Mouse (Mus musculus): ENCODE measurements at regions not wholly inside any gene's neighbourhood (a gene's known extent, or its start where the extent isn't known, plus 50 kb on each side); places are given as distances from the start of the nearest gene placed in this dataset.

DNA sequence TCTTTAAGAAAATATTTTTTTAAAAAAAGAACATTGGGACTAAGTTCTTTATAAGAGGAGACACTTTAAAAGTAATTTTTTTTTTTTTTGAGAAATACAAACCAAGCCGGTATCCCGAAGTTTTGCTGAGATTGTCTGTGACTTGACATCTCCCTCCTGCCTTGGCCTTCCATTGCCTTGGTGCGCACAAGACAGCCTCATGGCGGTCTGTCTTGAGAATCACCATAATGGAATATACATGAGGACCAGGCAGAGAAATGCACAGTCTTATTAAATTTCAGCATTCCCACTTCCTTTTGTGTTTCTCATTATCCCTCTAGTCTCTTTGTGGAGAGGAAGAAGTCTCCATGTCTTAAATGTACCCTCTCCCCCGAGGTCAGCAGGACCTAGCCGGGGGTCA lies 244.7 kb upstream of the Tsc22d2 start:
- TF ChIP-seq ZC3H11A (IDR thresholded peaks at IDR 0.05; ENCODE audit: low read depth, low read length) (no peak), MXI1 (IDR thresholded peaks at IDR 0.05; ENCODE audit: low read depth, low read length) (no peak), SIN3A (IDR thresholded peaks at IDR 0.05; ENCODE audit: low read length) (no peak), SMC3 (IDR thresholded peaks at IDR 0.05; ENCODE audit: low read depth, low read length) (no peak), MEF2A (IDR thresholded peaks at IDR 0.05; ENCODE audit: extremely low read depth, insufficient replicate concordance, low read depth, low read length, poor library complexity, severe bottlenecking) (no peak), MYC (IDR thresholded peaks at IDR 0.05; ENCODE audit: low read depth, low read length) (no peak), CHD1 (IDR thresholded peaks at IDR 0.05; ENCODE audit: low read depth, low read length) (no peak), TBP (IDR thresholded peaks at IDR 0.05; ENCODE audit: low read depth, low read length) (no peak), POLR2AphosphoS2 (IDR thresholded peaks at IDR 0.05; ENCODE audit: low read length) (no peak), HCFC1 (IDR thresholded peaks at IDR 0.05; ENCODE audit: low read depth, low read length) (no peak), GATA1 (IDR thresholded peaks at IDR 0.05; ENCODE audit: low read depth, low read length) (no peak), CHD2 (IDR thresholded peaks at IDR 0.05; ENCODE audit: low read length) (no peak), MAZ (IDR thresholded peaks at IDR 0.05; ENCODE audit: low read depth, low read length) (no peak), TAL1 (IDR thresholded peaks at IDR 0.05; ENCODE audit: low read length) (no peak), POLR2AphosphoS5 (IDR thresholded peaks at IDR 0.05; ENCODE audit: borderline replicate concordance, low read depth, low read length) (no peak), E2F4 (IDR thresholded peaks at IDR 0.05; ENCODE audit: borderline replicate concordance, low read depth, low read length) (no peak)
- no peak overlapping the region for H3K9ac ChIP-seq (ENCODE audit: control insufficient read depth, low read depth, low read length, poor library complexity, severe bottlenecking)
- H3K27me3 ChIP-seq (ENCODE audit: control insufficient read depth in 1 of 2, insufficient read depth in 2 of 2, low read length in 2 of 2) = peaks cover 0 to 3% of the 10 kb centered on the region in 2 experiments; a peak in 3 of 4 replicates
- H3K79me2 ChIP-seq (ENCODE audit: control insufficient read depth, insufficient read depth, low read length, poor library complexity) = no peaks in the 10 kb centered on the region
- DNase-seq (ENCODE audit: low read depth, low spot score) = no peak
- H3K9me3 ChIP-seq (replicated peaks; ENCODE audit: insufficient read depth, low read length) = no peaks in the 10 kb centered on the region
- H3K36me3 ChIP-seq (ENCODE audit: control insufficient read depth in 1 of 2, insufficient read depth in 2 of 2, low read length in 2 of 2) = no peaks in the 10 kb centered on the region
- no peak overlapping the region for H3K4me3 ChIP-seq (ENCODE audit: control insufficient read depth in 1 of 2, insufficient read depth in 1 of 2, low read depth in 2 of 2, low read length in 2 of 2)
- no peaks in the 10 kb centered on the region for H3K4me1 ChIP-seq (ENCODE audit: control insufficient read depth in 1 of 2, insufficient read depth in 2 of 2, low read length in 2 of 2)
- no peak overlapping the region for H3K27ac ChIP-seq (ENCODE audit: control insufficient read depth, low read depth, low read length)

DNA sequence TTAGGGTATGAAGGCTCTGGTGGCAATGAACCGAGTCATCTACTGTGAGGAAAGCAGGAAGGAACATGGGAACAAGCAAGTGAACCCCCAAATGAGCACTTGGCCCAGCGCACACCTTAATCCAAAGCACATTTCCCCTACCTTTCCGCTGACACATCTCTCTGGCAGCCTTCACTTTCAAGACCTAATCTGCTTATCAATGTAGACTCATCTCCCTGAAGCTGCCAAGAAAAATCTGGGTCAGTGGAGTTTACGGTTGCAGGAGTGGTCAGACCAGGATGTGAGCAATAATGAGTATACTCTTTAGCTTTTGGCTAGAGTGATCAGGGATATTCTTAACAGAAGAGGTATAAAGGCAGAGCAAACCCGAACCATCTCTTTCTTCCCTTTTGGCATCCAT lies 242.4 kb upstream of the Tsc22d2 start:
- TF ChIP-seq CTCF (IDR thresholded peaks at IDR 0.05 in 2 of 3, conservative IDR thresholded peaks at IDR 0.05 in 1 of 3; ENCODE audit: control insufficient read depth in 1 of 3, insufficient read depth in 1 of 3, low read depth in 2 of 3, low read length in 3 of 3, poor library complexity in 1 of 3, severe bottlenecking in 1 of 3) = no peak
- TF ChIP-seq POLR2A (IDR thresholded peaks at IDR 0.05; ENCODE audit: control insufficient read depth in 1 of 2, insufficient read depth in 1 of 2, low read depth in 1 of 2, low read length in 2 of 2, poor library complexity in 1 of 2) = no peak
- no peak for TF ChIP-seq USF1 (IDR thresholded peaks at IDR 0.05; ENCODE audit: low read depth, low read length)
- TF ChIP-seq MAX (IDR thresholded peaks at IDR 0.05; ENCODE audit: low read length) = no peak
- no peaks in the 10 kb centered on the region for H3K36me3 ChIP-seq (ENCODE audit: control insufficient read depth in 1 of 2, insufficient read depth in 2 of 2, low read length in 2 of 2)
- DNase-seq (ENCODE audit: low read depth, low spot score) = no peak
- H3K79me2 ChIP-seq (ENCODE audit: control insufficient read depth, insufficient read depth, low read length, poor library complexity) = no peaks in the 10 kb centered on the region
- no peaks in the 10 kb centered on the region for H3K9me3 ChIP-seq (replicated peaks; ENCODE audit: insufficient read depth, low read length)
- peaks cover 0 to 3% of the 10 kb centered on the region in 2 experiments; a peak in 3 of 4 replicates for H3K27me3 ChIP-seq (ENCODE audit: control insufficient read depth in 1 of 2, insufficient read depth in 2 of 2, low read length in 2 of 2)
- H3K9ac ChIP-seq (ENCODE audit: control insufficient read depth, low read depth, low read length, poor library complexity, severe bottlenecking) = no peak overlapping the region
- H3K4me3 ChIP-seq (ENCODE audit: control insufficient read depth in 1 of 2, insufficient read depth in 1 of 2, low read depth in 2 of 2, low read length in 2 of 2) = no peak overlapping the region
- H3K4me1 ChIP-seq (ENCODE audit: control insufficient read depth in 1 of 2, insufficient read depth in 2 of 2, low read length in 2 of 2) = no peaks in the 10 kb centered on the region
- H3K27ac ChIP-seq (ENCODE audit: control insufficient read depth, low read depth, low read length) = no peak overlapping the region

All from MEL (cell line).